Mouse (Mus musculus) heart, postnatal 0 days (tissue): ENCODE measurements around the gene Gm20721. TPM values are rescaled to one million over a fixed set of nuclear protein-coding genes. Genes with fewer than 3 reads are reported as not detected.

Experiments
- ATAC-seq: fragments of 200-750 bp; cut with Nextera tagmentation; 2 replicates; pipeline ENCODE4 v1.8.0; 2017; ENCODE audit warnings: low read depth, moderate number of reproducible peaks, moderate library complexity; ENCODE audit not compliant: insufficient read depth
- DNase-seq: peaks from one replicate; pipeline ENCODE4 v3.0.0-alpha.2; 2016; ENCODE audit warnings: low spot score
- H3K27ac ChIP-seq: fragments of 300-500 bp; sonication (generic); 2 replicates; pipeline ENCODE4 v1.5.1; 2014; ENCODE audit warnings: low read depth, mild to moderate bottlenecking
- H3K27me3 ChIP-seq: fragments of 300-500 bp; sonication (generic); 2 replicates; pipeline ENCODE4 v1.6.1; 2014; ENCODE audit warnings: low read length, mixed read lengths; ENCODE audit not compliant: control insufficient read depth, insufficient read depth
- H3K36me3 ChIP-seq: fragments of 300-500 bp; sonication (generic); replicated peaks from 2 replicates; pipeline ENCODE4 v1.6.1; 2014; ENCODE audit warnings: low read length, mixed read lengths; ENCODE audit not compliant: control insufficient read depth, insufficient read depth
- H3K4me1 ChIP-seq: fragments of 300-500 bp; sonication (generic); 2 replicates; pipeline ENCODE4 v1.6.1; 2014; ENCODE audit warnings: antibody characterized with exemption; ENCODE audit not compliant: control insufficient read depth, insufficient read depth
- H3K4me2 ChIP-seq: fragments of 300-500 bp; sonication (generic); 2 replicates; pipeline ENCODE4 v1.6.1; 2014; ENCODE audit warnings: low read depth, mild to moderate bottlenecking, low read length, moderate library complexity
- H3K4me3 ChIP-seq: fragments of 300-500 bp; sonication (generic); 2 replicates; pipeline ENCODE4 v1.5.1; 2014; ENCODE audit warnings: low read depth, low read length
- H3K9ac ChIP-seq: fragments of 300-500 bp; sonication (generic); replicated peaks from 2 replicates; pipeline ENCODE4 v1.6.1; 2014; ENCODE audit warnings: low read depth, low read length, mixed read lengths
- H3K9me3 ChIP-seq: fragments of 300-500 bp; sonication (generic); replicated peaks from 2 replicates; pipeline ENCODE4 v1.6.1; 2016; ENCODE audit warnings: low read length; ENCODE audit not compliant: control insufficient read depth
- CTCF ChIP-seq: IDR thresholded peaks from 2 replicates; pipeline ENCODE4 v1.5.1; 2016; ENCODE audit warnings: antibody characterized with exemption, control low read depth, low read depth
- EP300 ChIP-seq: IDR thresholded peaks from 2 replicates; pipeline ENCODE4 v1.6.1; 2016; ENCODE audit warnings: antibody characterized with exemption, low read depth
- WGBS: fragments of 180-500 bp; shearing (Covaris S2); extraction: QIAGEN DNeasy Blood & Tissue Kit; methylation state at CpG from one replicate; pipeline ENCODE4 v1.1.7; 2014; 5-methylcytosine and 5-hydroxymethylcytosine counted together
- polyA plus RNA-seq: library from polyadenylated mRNA; unstranded; fragments of >200 nt; fragmentation: Nextera tagmentation; extraction: Ambion mirVana; gene quantifications from 2 replicates; pipeline ENCODE4 v1.2.1, GENCODE M21; 2015
- total RNA-seq: library from RNA; depleted of rRNA; stranded (reverse); fragments of >200 nt; gene quantifications from 2 replicates; pipeline ENCODE4 v1.2.3, GENCODE M21; 2014; ENCODE audit warnings: low replicate concordance; rRNA removed

Gm20721 gene
- total RNA-seq: not detected in 2 replicates
- polyA plus RNA-seq: 11.3 and 15.8 TPM in 2 replicates

DNA sequence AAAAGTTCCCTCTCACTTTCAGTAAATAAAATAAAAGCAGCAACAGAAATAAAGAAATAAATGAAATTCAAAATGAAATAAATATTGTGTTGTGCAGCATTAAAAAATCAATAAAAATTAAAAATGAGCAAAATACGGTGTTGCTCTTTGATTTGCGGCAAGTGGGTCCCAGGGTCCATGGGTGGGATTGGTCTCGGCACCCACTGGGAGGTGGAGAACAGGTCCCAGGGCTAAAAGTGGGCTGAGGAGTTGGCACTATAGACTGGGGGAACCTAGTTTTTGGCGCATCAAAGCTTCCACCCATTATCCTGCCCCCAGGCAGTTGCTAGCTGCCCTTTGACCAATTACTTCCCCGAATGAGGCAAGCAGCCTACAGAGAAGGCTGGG lies at the start of gene Gm20721:
Gene Gm20721 (minus strand): TSS at position 101 of the 387 bp plus-strand sequence.
- Histone ChIP-seq H3K9me3 (no peaks in the 10 kb centered on the region), H3K4me2 (no peak within 1 kb of the TSS), H3K36me3 (peaks cover 40% of the 10 kb centered on the region), H3K4me3 (no peak within 1 kb of the TSS), H3K27ac (no peak within 1 kb of the TSS), H3K27me3 (no peaks in the 10 kb centered on the region), H3K4me1 (peaks cover 32% of the 10 kb centered on the region), H3K9ac (no peak within 1 kb of the TSS)
- no peak for TF ChIP-seq CTCF
- TF ChIP-seq EP300: no peak
- DNase-seq: no peak
- ATAC-seq: no peak
- 95% methylated on average over 5 of the region's 5 CpGs for WGBS

GRCm38 (mm10) chr2:174393383-174393782 lies 46.9 kb upstream of the Gm20721 start:
- no peaks in the 10 kb centered on the region for H3K36me3 ChIP-seq
- H3K9ac ChIP-seq: no peak overlapping the region
- TF ChIP-seq EP300 (no peak), CTCF (no peak)
- DNase-seq (no peak), ATAC-seq (no peak)
- no peak overlapping the region for H3K4me3 ChIP-seq
- 73% methylated on average over 5 of the region's 5 CpGs for WGBS
- no peak overlapping the region for H3K4me2 ChIP-seq
- H3K27me3 ChIP-seq: no peaks in the 10 kb centered on the region
- no peak overlapping the region for H3K27ac ChIP-seq
- no peaks in the 10 kb centered on the region for H3K9me3 ChIP-seq
- H3K4me1 ChIP-seq: no peaks in the 10 kb centered on the region

DNA sequence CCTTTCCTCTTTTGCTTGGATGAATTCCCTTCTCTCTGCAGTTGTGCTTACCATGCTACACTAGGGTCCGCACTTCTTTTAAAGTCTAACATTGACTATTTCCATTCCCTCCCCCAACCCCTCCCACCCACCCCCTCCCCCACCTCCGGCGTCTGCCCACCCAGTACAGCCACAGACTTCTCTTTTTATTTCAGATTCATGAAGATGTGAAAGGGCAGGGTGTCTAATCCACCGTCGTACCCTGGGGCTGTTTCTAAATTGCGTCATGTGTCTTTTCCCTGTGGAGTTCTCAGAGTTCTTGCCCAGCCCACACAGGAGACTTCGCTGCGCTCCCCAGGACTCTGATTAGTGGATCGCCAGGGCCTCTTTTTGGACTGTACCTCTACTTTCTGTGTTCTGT lies 46.0 kb upstream of the Gm20721 start:
- H3K4me1 ChIP-seq: no peaks in the 10 kb centered on the region
- no peak overlapping the region for H3K4me3 ChIP-seq
- no peak for ATAC-seq
- no peak for DNase-seq
- H3K36me3 ChIP-seq: no peaks in the 10 kb centered on the region
- TF ChIP-seq CTCF: no peak
- no peak for TF ChIP-seq EP300
- H3K4me2 ChIP-seq: no peak overlapping the region
- no peaks in the 10 kb centered on the region for H3K27me3 ChIP-seq
- no peaks in the 10 kb centered on the region for H3K9me3 ChIP-seq
- no peak overlapping the region for H3K9ac ChIP-seq
- no peak overlapping the region for H3K27ac ChIP-seq
- whole genome bisulfite sequencing: 87% methylated on average over 9 of the region's 9 CpGs

- no peaks in the 10 kb centered on the region for H3K4me1 ChIP-seq
- H3K9me3 ChIP-seq: no peaks in the 10 kb centered on the region
- H3K36me3 ChIP-seq: no peaks in the 10 kb centered on the region
- no peak for TF ChIP-seq CTCF
- H3K9ac ChIP-seq: no peak overlapping the region
- 79% methylated on average over 3 of the region's 3 CpGs for WGBS
- H3K4me3 ChIP-seq: no peak overlapping the region
- DNase-seq (no peak), ATAC-seq (no peak)
- H3K27ac ChIP-seq: no peak overlapping the region
- H3K27me3 ChIP-seq: no peaks in the 10 kb centered on the region
- H3K4me2 ChIP-seq: no peak overlapping the region
Measured at GRCm38 (mm10) chr2:174391936-174392335, 45.4 kb upstream of the Gm20721 start.

GRCm38 (mm10) chr2:174381021-174381420 lies 34.5 kb upstream of the Gm20721 start:
- no peak for TF ChIP-seq CTCF

DNA sequence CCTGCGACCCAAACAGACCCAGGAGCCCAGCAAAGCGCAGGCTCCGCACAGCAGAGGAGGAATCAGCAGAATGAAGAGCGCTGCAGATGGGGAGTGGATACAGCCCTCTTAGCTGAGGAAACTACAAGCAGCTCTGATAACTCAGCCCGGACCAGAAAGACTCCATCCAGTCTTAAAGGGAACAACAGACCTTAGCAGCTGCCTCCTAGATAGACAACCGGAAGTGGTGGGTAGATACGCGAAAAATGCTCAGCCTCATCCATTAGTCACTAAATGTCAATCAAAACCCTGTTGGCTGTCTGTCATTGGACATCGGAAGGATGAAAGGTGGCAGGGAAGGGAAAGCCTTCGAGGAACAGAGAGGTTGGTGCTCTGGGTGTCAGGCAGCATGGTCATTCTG lies 20.1 kb upstream of the Gm20721 start:
- no peak for DNase-seq
- Histone ChIP-seq H3K36me3 (no peaks in the 10 kb centered on the region), H3K27ac (no peak overlapping the region), H3K9ac (no peak overlapping the region), H3K4me1 (no peaks in the 10 kb centered on the region), H3K4me2 (no peak overlapping the region), H3K27me3 (no peaks in the 10 kb centered on the region), H3K4me3 (no peak overlapping the region), H3K9me3 (no peaks in the 10 kb centered on the region)
- 69% methylated on average over 10 of the region's 10 CpGs for WGBS
- TF ChIP-seq CTCF (no peak), EP300 (no peak)
- no peak for ATAC-seq

More at GRCm38 (mm10) chr2:174381021-174381420, 34.5 kb upstream of the Gm20721 start:
- Histone ChIP-seq H3K27ac (no peak overlapping the region), H3K36me3 (no peaks in the 10 kb centered on the region), H3K27me3 (no peaks in the 10 kb centered on the region), H3K4me1 (no peaks in the 10 kb centered on the region), H3K9me3 (no peaks in the 10 kb centered on the region), H3K4me2 (no peak overlapping the region), H3K9ac (no peak overlapping the region), H3K4me3 (no peak overlapping the region)
- WGBS: 82% methylated on average over 9 of the region's 9 CpGs
- ATAC-seq (no peak), DNase-seq (no peak)
